Mouse (Mus musculus) neural tube, embryonic 11.5 days (tissue): ENCODE measurements around the gene Cep170. TPM values are rescaled to one million over a fixed set of nuclear protein-coding genes. Genes with fewer than 3 reads are reported as not detected.
A peak's percentile ranks its signal among the peaks of the same experiment; 100 is the strongest.

Source experiments
- ATAC-seq: fragments of 200-750 bp; cut with Nextera tagmentation; 2 replicates; pipeline ENCODE4 v1.8.0; 2017; ENCODE audit warnings: moderate number of reproducible peaks, mild to moderate bottlenecking, moderate TSS enrichment, moderate library complexity; ENCODE audit not compliant: insufficient read depth, low FRiP score, low TSS enrichment
- DNase-seq: peaks from one replicate; pipeline ENCODE4 v3.0.0-alpha.2; 2015; ENCODE audit warnings: low spot score
- H3K27ac ChIP-seq: fragments of 300-500 bp; sonication (generic); 2 replicates; pipeline ENCODE4 v1.5.1; 2014; ENCODE audit warnings: low read depth, mild to moderate bottlenecking, low read length
- H3K27me3 ChIP-seq: fragments of 300-500 bp; sonication (generic); 2 replicates; pipeline ENCODE4 v1.6.1; 2014; ENCODE audit warnings: mild to moderate bottlenecking, low read length, mixed read lengths; ENCODE audit not compliant: control insufficient read depth, insufficient read depth
- H3K36me3 ChIP-seq: fragments of 300-500 bp; sonication (generic); 2 replicates; pipeline ENCODE4 v1.6.1; 2014; ENCODE audit warnings: mild to moderate bottlenecking, low read length, moderate library complexity, mixed read lengths; ENCODE audit not compliant: control insufficient read depth, insufficient read depth
- H3K4me1 ChIP-seq: fragments of 300-500 bp; sonication (generic); 2 replicates; pipeline ENCODE4 v1.6.1; 2014; ENCODE audit warnings: low read length, mixed read lengths; ENCODE audit not compliant: control insufficient read depth, insufficient read depth
- H3K4me2 ChIP-seq: fragments of 300-500 bp; sonication (generic); 2 replicates; pipeline ENCODE4 v1.6.1; 2014; ENCODE audit warnings: low read depth, mild to moderate bottlenecking, moderate library complexity
- H3K4me3 ChIP-seq: fragments of 300-500 bp; sonication (generic); 2 replicates; pipeline ENCODE4 v1.5.1; 2014; ENCODE audit warnings: low read depth, low read length
- H3K9ac ChIP-seq: fragments of 300-500 bp; sonication (generic); 2 replicates; pipeline ENCODE4 v1.6.1; 2014; ENCODE audit warnings: mild to moderate bottlenecking, low read length
- H3K9me3 ChIP-seq: fragments of 300-500 bp; sonication (generic); 2 replicates; pipeline ENCODE4 v1.6.1; 2016; ENCODE audit warnings: low read length; ENCODE audit not compliant: control insufficient read depth
- WGBS: fragments of 180-500 bp; shearing (Covaris S2); extraction: QIAGEN DNeasy Blood & Tissue Kit; methylation state at CpG from one replicate; pipeline ENCODE4 v1.1.7; 2014; 5-methylcytosine and 5-hydroxymethylcytosine counted together
- polyA plus RNA-seq: library from polyadenylated mRNA; unstranded; fragments of >200 nt; fragmentation: Nextera tagmentation; extraction: Ambion mirVana; gene quantifications from 2 replicates; pipeline ENCODE4 v1.2.1, GENCODE M21; 2014

The Cep170 gene
- polyA plus RNA-seq, 1 experiment from 2014 or later, result 86.6 TPM

- no peaks in the 10 kb centered on the region for H3K4me1 ChIP-seq
- H3K27me3 ChIP-seq, result no peaks in the 10 kb centered on the region
- H3K9ac ChIP-seq, result no peak overlapping the region
- 97% methylated on average over 2 of the region's 2 CpGs for WGBS
- no peaks in the 10 kb centered on the region for H3K9me3 ChIP-seq
- DNase-seq (no peak), ATAC-seq (no peak)
- H3K36me3 ChIP-seq, result peaks cover 3% of the 10 kb centered on the region; the same call in 1 of the 2 replicates
- H3K4me3 ChIP-seq, result no peak overlapping the region
- H3K4me2 ChIP-seq, result no peak overlapping the region
- no peak overlapping the region for H3K27ac ChIP-seq
Observed at GRCm38 (mm10) chr1:176732834-176733233, 81.0 kb downstream of the Cep170 start.

DNA sequence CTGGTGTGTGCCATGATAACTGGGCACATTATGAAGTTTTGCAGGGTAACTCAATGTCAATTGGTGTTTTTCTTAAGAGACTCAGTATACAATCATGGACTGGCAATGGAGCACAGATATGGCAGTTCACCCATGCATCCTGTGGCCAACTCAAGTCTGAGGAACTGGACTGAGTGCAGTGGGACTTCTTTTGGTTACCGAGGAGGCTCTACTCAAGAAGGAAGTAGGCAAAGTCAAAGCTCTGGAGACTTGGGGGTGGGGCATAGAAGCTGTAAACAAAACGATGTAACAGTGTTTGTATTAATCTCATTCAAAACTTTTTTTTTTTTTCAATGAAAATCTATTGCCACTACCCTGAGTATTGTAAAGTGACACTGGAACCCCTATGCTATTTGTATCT lies 83.3 kb downstream of the Cep170 start:
- WGBS, result 94% methylated on average over 2 of the region's 2 CpGs
- ATAC-seq, result no peak

DNA sequence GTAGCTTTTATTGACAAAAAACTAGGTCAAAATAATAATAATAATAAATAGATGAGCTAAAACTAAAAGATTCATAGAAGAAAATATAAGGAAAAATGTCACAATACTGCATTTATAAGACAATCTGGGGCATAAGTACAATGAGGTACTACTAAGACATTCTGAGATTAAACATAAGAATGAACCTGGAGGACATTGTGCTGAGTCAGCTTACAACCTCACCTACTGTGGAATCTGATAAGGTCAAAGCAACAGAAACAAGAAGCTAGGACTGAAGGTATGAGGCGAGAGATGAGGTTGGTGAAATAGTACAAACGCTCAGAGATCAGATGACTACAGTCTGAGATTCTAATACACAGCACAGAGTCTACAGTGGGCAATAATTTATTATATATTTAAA lies 86.5 kb downstream of the Cep170 start:
- Histone ChIP-seq H3K36me3 (no peaks in the 10 kb centered on the region), H3K27ac (no peak overlapping the region), H3K4me2 (no peak overlapping the region), H3K4me3 (no peak overlapping the region), H3K9me3 (no peaks in the 10 kb centered on the region), H3K9ac (no peak overlapping the region), H3K27me3 (no peaks in the 10 kb centered on the region), H3K4me1 (no peaks in the 10 kb centered on the region)
- WGBS, result 96% methylated on average over 2 of the region's 2 CpGs
- no peak for ATAC-seq
- no peak for DNase-seq

More for the DNA sequence above, 83.3 kb downstream of the Cep170 start:
- Histone ChIP-seq H3K36me3 (peaks cover under 1% of the 10 kb centered on the region; the same call in 1 of the 2 replicates), H3K4me3 (no peak overlapping the region), H3K9ac (no peak overlapping the region), H3K4me2 (no peak overlapping the region), H3K27me3 (no peaks in the 10 kb centered on the region), H3K4me1 (no peaks in the 10 kb centered on the region), H3K9me3 (no peaks in the 10 kb centered on the region), H3K27ac (no peak overlapping the region)
- DNase-seq, result no peak

DNA sequence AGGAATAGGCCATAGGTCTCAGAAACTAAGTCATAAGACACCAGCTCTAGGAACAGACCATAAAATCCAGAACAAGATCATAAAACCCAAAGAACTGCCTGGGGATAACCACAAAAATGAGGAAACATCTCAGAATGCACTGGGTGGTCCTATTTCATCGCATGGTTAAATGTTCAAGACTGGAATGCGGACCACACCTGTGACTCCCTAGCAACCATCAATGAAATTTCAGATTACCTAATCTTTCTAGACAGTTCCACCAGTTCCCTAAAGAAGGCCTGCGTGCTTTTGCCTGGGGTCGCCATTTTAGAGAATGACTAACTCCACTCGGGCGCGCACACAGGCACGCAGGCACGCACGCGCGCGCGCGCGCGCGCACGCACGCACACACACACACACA lies 89.1 kb downstream of the Cep170 start:
- Histone ChIP-seq H3K9me3 (no peaks in the 10 kb centered on the region), H3K27ac (no peak overlapping the region), H3K36me3 (no peaks in the 10 kb centered on the region), H3K27me3 (no peaks in the 10 kb centered on the region), H3K4me3 (no peak overlapping the region), H3K4me2 (no peak overlapping the region), H3K9ac (no peak overlapping the region), H3K4me1 (no peaks in the 10 kb centered on the region)
- DNase-seq (no peak), ATAC-seq (no peak)
- 97% methylated on average over 18 of the region's 20 CpGs for WGBS

GRCm38 (mm10) chr1:176723858-176724713 lies 89.8 kb downstream of the Cep170 start:
- ATAC-seq (no peak), DNase-seq (no peak)
- WGBS, result 75% methylated on average over 8 of the region's 8 CpGs
- Histone ChIP-seq H3K36me3 (no peaks in the 10 kb centered on the region), H3K9me3 (no peaks in the 10 kb centered on the region), H3K27me3 (no peaks in the 10 kb centered on the region), H3K4me3 (no peak overlapping the region), H3K4me1 (no peaks in the 10 kb centered on the region), H3K4me2 (no peak overlapping the region), H3K27ac (no peak overlapping the region), H3K9ac (no peak overlapping the region)

- no peaks in the 10 kb centered on the region for H3K4me1 ChIP-seq
- no peak overlapping the region for H3K4me3 ChIP-seq
- no peaks in the 10 kb centered on the region for H3K9me3 ChIP-seq
- no peak overlapping the region for H3K4me2 ChIP-seq
- H3K36me3 ChIP-seq, result no peaks in the 10 kb centered on the region
- no peak for DNase-seq
- no peak overlapping the region for H3K27ac ChIP-seq
- 51% methylated on average over 2 of the region's 2 CpGs for WGBS
- ATAC-seq, result peak; percentile 31; the same call in 1 of the 2 replicates
- no peaks in the 10 kb centered on the region for H3K27me3 ChIP-seq
- no peak overlapping the region for H3K9ac ChIP-seq
Observed at GRCm38 (mm10) chr1:176712436-176712835, 101.4 kb downstream of the Cep170 start.

DNA sequence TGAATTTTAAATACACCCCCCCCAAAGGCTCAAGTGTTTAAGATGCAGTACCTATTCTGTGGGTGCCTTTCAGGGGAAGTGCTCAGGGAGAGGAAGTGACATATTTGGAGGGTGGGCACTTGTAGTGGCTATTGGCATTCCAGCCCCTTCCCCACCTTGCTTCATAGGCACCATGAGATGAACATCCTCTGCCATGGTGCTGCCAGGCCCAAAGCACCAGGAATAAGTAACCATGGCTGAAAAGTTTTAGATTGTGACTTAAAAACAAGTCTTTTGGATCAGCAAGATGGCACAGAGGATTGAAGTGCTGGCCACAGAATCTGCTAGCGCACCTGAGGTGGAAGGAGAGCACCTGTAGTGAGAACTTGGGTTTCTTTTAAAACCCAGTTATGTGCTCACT lies 113.6 kb downstream of the Cep170 start:
- ATAC-seq (no peak), DNase-seq (no peak)
- no peak overlapping the region for H3K27ac ChIP-seq
- H3K9ac ChIP-seq, result no peak overlapping the region
- H3K9me3 ChIP-seq, result no peaks in the 10 kb centered on the region
- no peak overlapping the region for H3K4me2 ChIP-seq
- no peaks in the 10 kb centered on the region for H3K4me1 ChIP-seq
- H3K4me3 ChIP-seq, result no peak overlapping the region
- no peaks in the 10 kb centered on the region for H3K36me3 ChIP-seq
- WGBS, result 100% methylated on average over 1 of the region's 1 CpGs
- H3K27me3 ChIP-seq, result no peaks in the 10 kb centered on the region

DNA sequence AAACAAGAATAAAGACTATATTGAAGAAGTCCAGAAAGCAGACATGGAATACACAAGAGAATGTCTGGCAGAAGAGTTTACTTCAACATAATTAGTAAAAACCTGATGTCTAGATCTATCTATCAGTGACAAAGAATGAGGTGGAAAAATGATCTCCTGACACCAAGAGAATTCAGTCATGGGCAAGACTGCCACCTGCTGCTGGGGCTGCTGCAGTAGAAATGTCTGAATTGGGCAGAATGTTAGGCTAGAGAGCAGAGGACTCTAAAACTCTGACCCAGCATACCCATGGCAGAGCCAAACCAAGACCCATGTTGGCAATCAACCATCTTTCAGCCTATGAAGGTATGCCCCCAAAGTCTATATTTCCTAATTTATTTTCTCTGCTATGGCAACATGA lies 114.1 kb downstream of the Cep170 start:
- DNase-seq (peak; percentile 20), ATAC-seq (no peak)
- no peak overlapping the region for H3K4me3 ChIP-seq
- no peaks in the 10 kb centered on the region for H3K36me3 ChIP-seq
- H3K9ac ChIP-seq, result no peak overlapping the region
- no peaks in the 10 kb centered on the region for H3K4me1 ChIP-seq
- H3K9me3 ChIP-seq, result no peaks in the 10 kb centered on the region
- H3K27me3 ChIP-seq, result no peaks in the 10 kb centered on the region
- no peak overlapping the region for H3K4me2 ChIP-seq
- no peak overlapping the region for H3K27ac ChIP-seq

GRCm38 (mm10) chr1:176698647-176699046 lies 115.2 kb downstream of the Cep170 start:
- no peak overlapping the region for H3K4me3 ChIP-seq
- no peaks in the 10 kb centered on the region for H3K9me3 ChIP-seq
- no peak overlapping the region for H3K9ac ChIP-seq
- H3K27ac ChIP-seq, result no peak overlapping the region
- H3K4me1 ChIP-seq, result no peaks in the 10 kb centered on the region
- H3K36me3 ChIP-seq, result no peaks in the 10 kb centered on the region
- DNase-seq (no peak), ATAC-seq (no peak)
- H3K4me2 ChIP-seq, result no peak overlapping the region
- 89% methylated on average over 3 of the region's 3 CpGs for WGBS
- no peaks in the 10 kb centered on the region for H3K27me3 ChIP-seq
